Mouse (Mus musculus) limb, embryonic 12.5 days (tissue): ENCODE measurements around the gene Igsf9b. TPM values are rescaled to one million over a fixed set of nuclear protein-coding genes. Genes with fewer than 3 reads are reported as not detected.

ENCODE experiments used
- ATAC-seq: fragments of 200-750 bp; cut with Nextera tagmentation; 2 replicates; pipeline ENCODE4 v1.8.0; 2017; ENCODE audit warnings: low read depth, moderate TSS enrichment; ENCODE audit not compliant: insufficient number of reproducible peaks, insufficient read depth, low FRiP score, low TSS enrichment
- H3K27ac ChIP-seq: fragments of 300-500 bp; sonication (generic); 2 replicates; pipeline ENCODE4 v1.5.1; 2016; ENCODE audit warnings: mild to moderate bottlenecking, moderate library complexity
- H3K27me3 ChIP-seq: fragments of 300-500 bp; sonication (generic); 2 replicates; pipeline ENCODE4 v1.6.1; 2016; ENCODE audit warnings: mild to moderate bottlenecking, moderate library complexity
- H3K36me3 ChIP-seq: fragments of 300-500 bp; sonication (generic); 2 replicates; pipeline ENCODE4 v1.6.1; 2016; ENCODE audit warnings: mild to moderate bottlenecking, moderate library complexity
- H3K4me1 ChIP-seq: fragments of 300-500 bp; sonication (generic); replicated peaks from 2 replicates; pipeline ENCODE4 v1.6.1; 2016
- H3K4me2 ChIP-seq: fragments of 300-500 bp; sonication (generic); 2 replicates; pipeline ENCODE4 v1.6.1; 2016; ENCODE audit warnings: mild to moderate bottlenecking, moderate library complexity
- H3K4me3 ChIP-seq: fragments of 300-500 bp; sonication (generic); replicated peaks from 2 replicates; pipeline ENCODE4 v1.5.1; 2016; ENCODE audit warnings: mild to moderate bottlenecking
- H3K9ac ChIP-seq: fragments of 300-500 bp; sonication (generic); replicated peaks from 2 replicates; pipeline ENCODE4 v1.6.1; 2016; ENCODE audit warnings: mild to moderate bottlenecking, moderate library complexity
- H3K9me3 ChIP-seq: fragments of 300-500 bp; sonication (generic); 2 replicates; pipeline ENCODE4 v1.6.1; 2016; ENCODE audit warnings: mild to moderate bottlenecking, moderate library complexity
- WGBS: fragments of 180-500 bp; shearing (Covaris S2); methylation state at CpG from one replicate; pipeline ENCODE4 v1.1.7; 2016; 5-methylcytosine and 5-hydroxymethylcytosine counted together
- polyA plus RNA-seq: library from polyadenylated mRNA; unstranded; fragments of >200 nt; fragmentation: Nextera tagmentation; extraction: Ambion mirVana; gene quantifications from 2 replicates; pipeline ENCODE4 v1.2.1, GENCODE M21; 2016

The Igsf9b gene
- polyA plus RNA-seq, 1 experiment from 2014 or later: 2.7 TPM

GRCm38 (mm10) chr9:27308045-27308444, 9.0 kb downstream of the Igsf9b start:
- no peaks in the 10 kb centered on the region for H3K36me3 ChIP-seq
- no peaks in the 10 kb centered on the region for H3K9me3 ChIP-seq
- H3K9ac ChIP-seq: no peak overlapping the region
- H3K27me3 ChIP-seq: peaks cover 60% of the 10 kb centered on the region
- 33% methylated on average over 7 of the region's 7 CpGs for WGBS
- H3K4me2 ChIP-seq: no peak overlapping the region
- H3K4me1 ChIP-seq: peaks cover 23% of the 10 kb centered on the region
- no peak for ATAC-seq
- H3K4me3 ChIP-seq: no peak overlapping the region
- no peak overlapping the region for H3K27ac ChIP-seq

GRCm38 (mm10) chr9:27308561-27308960, 9.6 kb downstream of the Igsf9b start:
- H3K36me3 ChIP-seq: no peaks in the 10 kb centered on the region
- H3K4me1 ChIP-seq: peaks cover 17% of the 10 kb centered on the region
- no peak overlapping the region for H3K4me3 ChIP-seq
- no peak overlapping the region for H3K4me2 ChIP-seq
- no peaks in the 10 kb centered on the region for H3K9me3 ChIP-seq
- ATAC-seq: no peak
- no peak overlapping the region for H3K27ac ChIP-seq
- peaks cover 65% of the 10 kb centered on the region for H3K27me3 ChIP-seq
- WGBS: 41% methylated on average over 6 of the region's 6 CpGs
- no peak overlapping the region for H3K9ac ChIP-seq

- H3K9ac ChIP-seq: no peak overlapping the region
- peaks cover 17% of the 10 kb centered on the region for H3K4me1 ChIP-seq
- no peak overlapping the region for H3K4me3 ChIP-seq
- H3K9me3 ChIP-seq: no peaks in the 10 kb centered on the region
- no peak for ATAC-seq
- peaks cover 57% of the 10 kb centered on the region for H3K27me3 ChIP-seq
- H3K36me3 ChIP-seq: no peaks in the 10 kb centered on the region
- no peak overlapping the region for H3K4me2 ChIP-seq
- H3K27ac ChIP-seq: no peak overlapping the region
- 65% methylated on average over 4 of the region's 4 CpGs for WGBS
These were observed 11.0 kb downstream of the Igsf9b start for GRCm38 (mm10) chr9:27310005-27310404.

GRCm38 (mm10) chr9:27313427-27313826, 14.4 kb downstream of the Igsf9b start:
- H3K27me3 ChIP-seq: peaks cover 29% of the 10 kb centered on the region; the same call in 1 of the 2 replicates
- ATAC-seq: no peak
- 88% methylated on average over 5 of the region's 5 CpGs for WGBS
- no peak overlapping the region for H3K27ac ChIP-seq
- H3K9ac ChIP-seq: no peak overlapping the region
- no peaks in the 10 kb centered on the region for H3K36me3 ChIP-seq
- H3K9me3 ChIP-seq: no peaks in the 10 kb centered on the region
- peaks cover 9% of the 10 kb centered on the region for H3K4me1 ChIP-seq
- no peak overlapping the region for H3K4me3 ChIP-seq
- H3K4me2 ChIP-seq: no peak overlapping the region

- no peak overlapping the region for H3K4me3 ChIP-seq
- no peaks in the 10 kb centered on the region for H3K9me3 ChIP-seq
- no peak overlapping the region for H3K4me2 ChIP-seq
- H3K9ac ChIP-seq: no peak overlapping the region
- no peak overlapping the region for H3K27ac ChIP-seq
- no peaks in the 10 kb centered on the region for H3K36me3 ChIP-seq
- WGBS: 89% methylated on average over 8 of the region's 8 CpGs
- no peaks in the 10 kb centered on the region for H3K4me1 ChIP-seq
- no peak for ATAC-seq
- H3K27me3 ChIP-seq: no peaks in the 10 kb centered on the region; the same call in 1 of the 2 replicates
These were observed 22.3 kb downstream of the Igsf9b start for GRCm38 (mm10) chr9:27321267-27321666.

GRCm38 (mm10) chr9:27322277-27322676, 23.3 kb downstream of the Igsf9b start:
- WGBS: 91% methylated on average over 7 of the region's 7 CpGs
- Histone ChIP-seq H3K4me2 (no peak overlapping the region), H3K27ac (no peak overlapping the region), H3K9ac (no peak overlapping the region), H3K9me3 (no peaks in the 10 kb centered on the region), H3K4me3 (no peak overlapping the region), H3K36me3 (no peaks in the 10 kb centered on the region), H3K4me1 (no peaks in the 10 kb centered on the region), H3K27me3 (no peaks in the 10 kb centered on the region; the same call in 1 of the 2 replicates)
- no peak for ATAC-seq

- no peak overlapping the region for H3K27ac ChIP-seq
- ATAC-seq: no peak
- 82% methylated on average over 3 of the region's 3 CpGs for WGBS
- no peak overlapping the region for H3K4me2 ChIP-seq
- no peak overlapping the region for H3K4me3 ChIP-seq
- H3K9ac ChIP-seq: no peak overlapping the region
- no peaks in the 10 kb centered on the region for H3K9me3 ChIP-seq
- no peaks in the 10 kb centered on the region for H3K27me3 ChIP-seq
- H3K4me1 ChIP-seq: no peaks in the 10 kb centered on the region
- no peaks in the 10 kb centered on the region for H3K36me3 ChIP-seq
These were observed 24.4 kb downstream of the Igsf9b start for GRCm38 (mm10) chr9:27323412-27323811.

- Histone ChIP-seq H3K4me1 (no peaks in the 10 kb centered on the region), H3K36me3 (no peaks in the 10 kb centered on the region)
- 40% methylated on average over 2 of the region's 2 CpGs for WGBS
These were observed 26.9 kb downstream of the Igsf9b start for GRCm38 (mm10) chr9:27325920-27326319.

GRCm38 (mm10) chr9:27327558-27327957, 28.6 kb downstream of the Igsf9b start:
- no peaks in the 10 kb centered on the region for H3K36me3 ChIP-seq
- H3K4me3 ChIP-seq: no peak overlapping the region
- no peak overlapping the region for H3K4me2 ChIP-seq
- no peaks in the 10 kb centered on the region for H3K9me3 ChIP-seq
- no peaks in the 10 kb centered on the region for H3K27me3 ChIP-seq
- H3K9ac ChIP-seq: no peak overlapping the region
- H3K4me1 ChIP-seq: no peaks in the 10 kb centered on the region
- H3K27ac ChIP-seq: no peak overlapping the region
- ATAC-seq: no peak
- WGBS: 91% methylated on average over 3 of the region's 3 CpGs

More at GRCm38 (mm10) chr9:27325920-27326319, 26.9 kb downstream of the Igsf9b start:
- Histone ChIP-seq H3K4me3 (no peak overlapping the region), H3K9me3 (no peaks in the 10 kb centered on the region), H3K4me2 (no peak overlapping the region), H3K9ac (no peak overlapping the region), H3K27ac (no peak overlapping the region), H3K27me3 (no peaks in the 10 kb centered on the region)
- ATAC-seq: no peak

GRCm38 (mm10) chr9:27330374-27330773, 31.4 kb downstream of the Igsf9b start:
- Histone ChIP-seq H3K4me2 (no peak overlapping the region), H3K36me3 (peaks cover 7% of the 10 kb centered on the region; the same call in 1 of the 2 replicates), H3K27me3 (no peaks in the 10 kb centered on the region), H3K27ac (no peak overlapping the region), H3K4me1 (no peaks in the 10 kb centered on the region; the same call in 1 of the 2 replicates), H3K9ac (no peak overlapping the region), H3K4me3 (no peak overlapping the region), H3K9me3 (no peaks in the 10 kb centered on the region)
- WGBS: 89% methylated on average over 4 of the region's 4 CpGs
- ATAC-seq: no peak

GRCm38 (mm10) chr9:27331538-27331937, 32.5 kb downstream of the Igsf9b start:
- no peak overlapping the region for H3K9ac ChIP-seq
- H3K36me3 ChIP-seq: peaks cover 7% of the 10 kb centered on the region; the same call in 1 of the 2 replicates
- no peaks in the 10 kb centered on the region; the same call in 1 of the 2 replicates for H3K4me1 ChIP-seq
- 92% methylated on average over 7 of the region's 7 CpGs for WGBS
- H3K9me3 ChIP-seq: no peaks in the 10 kb centered on the region
- H3K4me2 ChIP-seq: no peak overlapping the region
- H3K4me3 ChIP-seq: no peak overlapping the region
- H3K27me3 ChIP-seq: no peaks in the 10 kb centered on the region
- no peak for ATAC-seq
- H3K27ac ChIP-seq: no peak overlapping the region

- no peaks in the 10 kb centered on the region for H3K9me3 ChIP-seq
- 75% methylated on average over 9 of the region's 9 CpGs for WGBS
- no peak overlapping the region for H3K9ac ChIP-seq
- H3K4me2 ChIP-seq: no peak overlapping the region
- H3K27ac ChIP-seq: no peak overlapping the region
- no peak overlapping the region for H3K4me3 ChIP-seq
- H3K27me3 ChIP-seq: no peaks in the 10 kb centered on the region
- H3K4me1 ChIP-seq: no peaks in the 10 kb centered on the region; the same call in 1 of the 2 replicates
- H3K36me3 ChIP-seq: peaks cover 7% of the 10 kb centered on the region; the same call in 1 of the 2 replicates
- ATAC-seq: peak; percentile 34; the same call in 1 of the 2 replicates
These were observed 35.9 kb downstream of the Igsf9b start for GRCm38 (mm10) chr9:27334895-27335294.
